9 mouse cellular contexts compared by ENCODE assay signal in genomic region chr13:93237677-93238398, GRCm38 (mm10). TPM values are rescaled to one million over a fixed set of nuclear protein-coding genes. Genes with fewer than 3 reads are reported as not detected.
DNase-seq lines count a peak whose midpoint lies in the region; ATAC-seq and TF ChIP-seq lines count a peak whose summit lies in the region.
"Had no signal": no experiment of that assay in that cellular context is flagged by ENCODE, and none has a peak within 500 bp of the region (broad histone marks: within the 10 kb centered on the region; RNA-seq: fewer than 3 reads in every experiment).

No protein-coding gene starts in this region.

- peak overlapping the region; percentile 62; the same call in 1 of the 2 replicates for H3K27ac ChIP-seq in lung, postnatal 0 days (ENCODE audit: low read length)
- H3K27ac ChIP-seq: midbrain, embryonic 12.5 days had no signal

- H3K9me3 ChIP-seq in lung, postnatal 0 days (ENCODE audit: low read length), result no peaks in the 10 kb centered on the region
- H3K9me3 ChIP-seq: midbrain, embryonic 12.5 days had no signal

- H3K4me1 ChIP-seq in lung, postnatal 0 days (ENCODE audit: insufficient read depth, low read depth, low read length), result no peaks in the 10 kb centered on the region
- H3K4me1 ChIP-seq: midbrain, embryonic 12.5 days had no signal

- no peak overlapping the region for H3K4me3 ChIP-seq in lung, postnatal 0 days (ENCODE audit: low read depth, low read length)
- H3K4me3 ChIP-seq: midbrain, embryonic 12.5 days had no signal

- 37% methylated on average over 9 of the region's 9 CpGs for WGBS in lung, postnatal 0 days

- H3K4me2 ChIP-seq in lung, postnatal 0 days (replicated peaks; ENCODE audit: low read depth, low read length), result no peak overlapping the region
- H3K4me2 ChIP-seq: midbrain, embryonic 12.5 days had no signal

- ATAC-seq in hematopoietic stem cell, adult 5-6 weeks (replicated peaks in 1 of 2; ENCODE audit: insufficient read depth in 1 of 2, low FRiP score in 2 of 2, low TSS enrichment in 1 of 2, low read depth in 1 of 2, poor library complexity in 2 of 2, severe bottlenecking in 2 of 2), result peak; percentile 46 to 51; a peak in 1 of 4 replicates
- peak; percentile 90 for ATAC-seq in lung, postnatal 0 days

- 0 out of 2 replicates have a peak, but pooled peaks have one; percentile 25 for TF ChIP-seq EP300 in lung, postnatal 0 days (IDR thresholded peaks at IDR 0.05)

- H3K27me3 ChIP-seq in lung, postnatal 0 days (replicated peaks; ENCODE audit: insufficient read depth, low read length), result no peaks in the 10 kb centered on the region
- H3K27me3 ChIP-seq: midbrain, embryonic 12.5 days had no signal

- H3K36me3 ChIP-seq in lung, postnatal 0 days (ENCODE audit: insufficient read depth, low read length), result no peaks in the 10 kb centered on the region
- H3K36me3 ChIP-seq: midbrain, embryonic 12.5 days had no signal

- no peak for TF ChIP-seq CTCF in lung, postnatal 0 days (IDR thresholded peaks at IDR 0.05)

- no peak overlapping the region for H3K9ac ChIP-seq in lung, postnatal 0 days (replicated peaks; ENCODE audit: low read depth)
- H3K9ac ChIP-seq: midbrain, embryonic 12.5 days had no signal

- DNase-seq in adrenal gland, adult (ENCODE audit: inconsistent age in 2 of 2, low spot score in 1 of 2), result peak; percentile 42 to 82
- DNase-seq in adrenal gland, postnatal 25 days, result no peak
- peak; percentile 54 for DNase-seq in R1 (ENCODE audit: low read depth, low spot score)
- DNase-seq in lung, postnatal 0 days (ENCODE audit: low spot score), result peak; percentile 85
- no peak for DNase-seq in cerebellum, postnatal 36 days
- no peak for DNase-seq in left cerebral cortex, adult 9 months (ENCODE audit: low spot score in 2 of 2)
- no peak for DNase-seq in layer of hippocampus, postnatal 14 days (ENCODE audit: low spot score in 2 of 2)

RNA-seq across cellular contexts. Expression of gene Tent2, which starts 45.7 kb away (rescaled TPM):
- 36.1 and 37.1 TPM in 2 replicates for total RNA-seq in adrenal gland, postnatal 25 days (2021)
- 45.7 and 97.1 TPM in 2 replicates for total RNA-seq in hematopoietic stem cell, adult 5-6 weeks (2017)
- 34.4 and 35.2 TPM in 2 replicates for polyA plus RNA-seq in lung, postnatal 0 days (2015; fragmentation: Nextera tagmentation; extraction: Ambion mirVana)
- total RNA-seq in layer of hippocampus, postnatal 14 days (2021), result 10 to 100 TPM; 20.5 to 20.6 TPM

Comparison
In these comparisons a context has a peak if more than half of its experiments do, and no peak if none do; other contexts are left out.
1. DNase-seq: peak in adrenal gland, adult (2 of 2), R1 (single experiment) and lung, postnatal 0 days (single experiment); none in adrenal gland, postnatal 25 days (single experiment), cerebellum, postnatal 36 days (0 of 2), left cerebral cortex, adult 9 months (0 of 2) and layer of hippocampus, postnatal 14 days (0 of 2).